Mouse (Mus musculus) activated CD4-positive, CD25-positive, alpha-beta regulatory T cell (primary cell): ENCODE results near the gene Nr2e1. TPM values are rescaled to one million over a fixed set of nuclear protein-coding genes. Genes with fewer than 3 reads are reported as not detected.

Experiments used
- polyA plus RNA-seq, 2 experiments: library from polyadenylated mRNA; unstranded; fragments of 100-300 nt; shearing (Covaris generic); gene quantifications; one replicate each; pipeline ENCODE4 v1.2.1; 2017

The Nr2e1 gene
- polyA plus RNA-seq: under 1 TPM in 1 of 2 experiments, not detected in 1; 0.27 TPM

DNA sequence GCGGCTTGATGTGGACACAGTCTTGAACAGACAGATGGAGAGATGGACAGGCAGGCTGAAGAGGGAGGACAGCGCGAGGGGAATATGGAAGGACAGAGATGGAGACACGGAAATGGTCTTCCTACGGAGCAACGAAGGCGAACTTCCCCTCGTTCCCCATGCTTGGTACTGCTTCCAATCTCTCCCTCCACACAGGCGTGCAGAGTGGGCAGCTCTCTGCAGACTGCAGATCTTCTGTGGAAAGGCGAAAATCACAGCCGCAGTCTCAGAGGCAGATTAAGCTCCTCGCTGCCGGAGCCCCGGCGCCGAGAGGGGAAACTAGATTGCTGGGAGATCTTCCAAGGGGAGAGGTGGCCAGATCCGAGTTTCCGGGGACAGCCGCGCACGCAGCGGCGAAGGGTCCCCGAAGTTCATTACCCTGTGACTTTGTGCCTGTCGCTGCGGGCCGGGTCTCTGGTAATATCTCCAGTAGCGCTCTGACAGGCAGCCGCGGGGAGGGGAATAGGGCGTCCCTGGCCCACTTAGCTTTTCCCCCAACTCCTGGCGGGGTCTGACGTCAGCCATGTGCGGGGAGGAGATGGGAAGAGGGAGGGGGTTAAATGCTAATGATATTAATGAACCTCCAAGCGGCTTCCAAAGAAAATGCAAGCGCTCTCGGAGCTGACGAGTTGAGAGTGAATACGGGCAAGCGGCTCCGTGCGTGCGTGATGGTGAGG is at the start of gene Nr2e1, which contains the start of gene Ostm1:
TSS of gene Nr2e1 (minus strand) at position 476 of the 716 bp plus-strand sequence.
TSS of gene Ostm1 (plus strand) at position 666 of the 716 bp plus-strand sequence.

Other genes with a start within 250 kb of the Nr2e1 start
- gene Afg1l, start 105.1 kb downstream of the Nr2e1 start, polyA plus RNA-seq: 1 to 10 TPM; 4.0 to 9.4 TPM
- gene Snx3, start 81.6 kb downstream of the Nr2e1 start, polyA plus RNA-seq: 100 to 1,000 TPM; 355 to 369 TPM
- gene Ostm1, start 190 bp upstream of the Nr2e1 start, polyA plus RNA-seq: 10 to 100 TPM; 65.1 to 86.9 TPM
- gene Sec63, start 177.9 kb upstream of the Nr2e1 start, polyA plus RNA-seq: 10 to 100 TPM; 40.3 to 43.1 TPM